Mouse (Mus musculus) CH12.LX (cell line): ENCODE data around the gene Timp3. TPM values are rescaled to one million over a fixed set of nuclear protein-coding genes. Genes with fewer than 3 reads are reported as not detected.

ENCODE experiments used
- DNase-seq: peaks from one replicate; pipeline ENCODE4 v3.0.0-alpha.2; 2013; ENCODE audit errors: extremely low read depth
- H3K27ac ChIP-seq: 2 replicates; pipeline ENCODE4 v1.5.1; 2012; ENCODE audit warnings: low read depth, mild to moderate bottlenecking, control low read depth, moderate library complexity; ENCODE audit not compliant: insufficient read depth
- H3K27me3 ChIP-seq: replicated peaks from 2 replicates; pipeline ENCODE3; 2012; ENCODE audit warnings: inconsistent platforms
- H3K36me3 ChIP-seq, 2 experiments: replicated peaks in 1 of 2; 2 replicates each; pipeline versions ENCODE3 to v1.6.1; 2012; ENCODE audit warnings: inconsistent platforms in 1 of 2, low read length in 1 of 2, mild to moderate bottlenecking in 1 of 2, mixed read lengths in 1 of 2, moderate library complexity in 1 of 2; ENCODE audit not compliant: control insufficient read depth in 1 of 2, insufficient read depth in 1 of 2
- H3K4me1 ChIP-seq, 2 experiments: 2 replicates each; pipeline ENCODE4 v1.6.1; 2012; ENCODE audit warnings: inconsistent platforms in 1 of 2, moderate library complexity in 1 of 2; ENCODE audit not compliant: insufficient read depth in 2 of 2, control insufficient read depth in 1 of 2
- H3K4me2 ChIP-seq: 2 replicates; pipeline ENCODE4 v1.6.1; 2012; ENCODE audit warnings: low read depth, mild to moderate bottlenecking, control low read depth; ENCODE audit not compliant: poor library complexity, insufficient read depth, severe bottlenecking
- H3K4me3 ChIP-seq, 3 experiments: fragments of 150-350 bp in 1 of 3; sonication (generic) in 1 of 3; replicated peaks in 1 of 3; 2 replicates each; pipeline versions ENCODE3 to v1.5.1; 2011 to 2012; ENCODE audit warnings: low read depth in 2 of 3, low read length in 2 of 3, mild to moderate bottlenecking in 2 of 3, moderate library complexity in 2 of 3, control low read depth in 1 of 3, improper control_type of control experiment in 1 of 3, inconsistent platforms in 1 of 3, mixed read lengths in 1 of 3; ENCODE audit not compliant: poor library complexity in 1 of 3
- H3K79me2 ChIP-seq: replicated peaks from 2 replicates; pipeline ENCODE4 v1.6.1; 2012; ENCODE audit warnings: mild to moderate bottlenecking, moderate library complexity; ENCODE audit not compliant: control insufficient read depth, poor library complexity, insufficient read depth, severe bottlenecking; ENCODE audit errors: extremely low read depth
- H3K9ac ChIP-seq: 2 replicates; pipeline ENCODE4 v1.6.1; 2012; ENCODE audit warnings: low read depth, mild to moderate bottlenecking, control low read depth, moderate library complexity; ENCODE audit not compliant: insufficient read depth
- H3K9me3 ChIP-seq: replicated peaks from 2 replicates; pipeline ENCODE3; 2012; ENCODE audit warnings: low read length, inconsistent platforms, mixed read lengths
- E2F4 ChIP-seq: IDR thresholded peaks from 2 replicates; pipeline ENCODE4 v1.6.1; 2011; ENCODE audit warnings: low read depth, low read length, improper control_type of control experiment; ENCODE audit not compliant: insufficient replicate concordance
- EP300 ChIP-seq: IDR thresholded peaks from 2 replicates; pipeline ENCODE4 v1.6.1; 2011; ENCODE audit warnings: low read length, improper control_type of control experiment
- IRF4 ChIP-seq: IDR thresholded peaks from 2 replicates; pipeline ENCODE4 v1.6.1; 2014; ENCODE audit warnings: low read depth, mild to moderate bottlenecking, inconsistent platforms, low read length, improper control_type of control experiment
- JUN ChIP-seq: IDR thresholded peaks from 2 replicates; pipeline ENCODE4 v1.6.1; 2011; ENCODE audit warnings: low read depth, mild to moderate bottlenecking, low read length, improper control_type of control experiment, moderate library complexity; ENCODE audit not compliant: insufficient read depth
- JUND ChIP-seq: conservative IDR thresholded peaks from 2 replicates; pipeline ENCODE4 v1.6.1; 2011; ENCODE audit warnings: low read depth, low read length, improper control_type of control experiment
- MAX ChIP-seq: IDR thresholded peaks from 2 replicates; pipeline ENCODE4 v1.6.1; 2011; ENCODE audit warnings: low read length, improper control_type of control experiment
- MEF2A ChIP-seq: IDR thresholded peaks from 2 replicates; pipeline ENCODE4 v1.6.1; 2014; ENCODE audit warnings: low read depth, mild to moderate bottlenecking, inconsistent platforms, low read length, improper control_type of control experiment, borderline replicate concordance
- MXI1 ChIP-seq: IDR thresholded peaks from 2 replicates; pipeline ENCODE4 v1.6.1; 2011; ENCODE audit warnings: mild to moderate bottlenecking, low read depth, low read length, improper control_type of control experiment
- MYC ChIP-seq: IDR thresholded peaks from 2 replicates; pipeline ENCODE4 v1.6.1; 2011; ENCODE audit warnings: low read depth, mild to moderate bottlenecking, improper control_type of control experiment, low read length
- NELFE ChIP-seq: IDR thresholded peaks from 2 replicates; pipeline ENCODE4 v1.6.1; 2011; ENCODE audit warnings: low read depth, low read length, improper control_type of control experiment
- NRF1 ChIP-seq: IDR thresholded peaks from 2 replicates; pipeline ENCODE4 v1.6.1; 2014; ENCODE audit warnings: low read depth, mild to moderate bottlenecking, inconsistent platforms, low read length, improper control_type of control experiment, moderate library complexity
- POLR2A ChIP-seq: IDR thresholded peaks from 2 replicates; pipeline ENCODE4 v1.6.1; 2011; ENCODE audit warnings: low read depth, mild to moderate bottlenecking, improper control_type of control experiment, low read length
- RCOR1 ChIP-seq: conservative IDR thresholded peaks from 2 replicates; pipeline ENCODE4 v1.6.1; 2012; ENCODE audit warnings: low read depth, mild to moderate bottlenecking, inconsistent platforms, low read length, improper control_type of control experiment
- SIN3A ChIP-seq: IDR thresholded peaks from 2 replicates; pipeline ENCODE4 v1.6.1; 2012; ENCODE audit warnings: low read length, improper control_type of control experiment, inconsistent platforms
- TBP ChIP-seq: conservative IDR thresholded peaks from 2 replicates; pipeline ENCODE4 v1.6.1; 2011; ENCODE audit warnings: low read depth, low read length, improper control_type of control experiment
- TCF12 ChIP-seq: IDR thresholded peaks from 2 replicates; pipeline ENCODE4 v1.6.1; 2014; ENCODE audit warnings: low read depth, mild to moderate bottlenecking, inconsistent platforms, low read length, improper control_type of control experiment
- UBTF ChIP-seq: IDR thresholded peaks from 2 replicates; pipeline ENCODE4 v1.6.1; 2012; ENCODE audit warnings: low read depth, mild to moderate bottlenecking, inconsistent platforms, low read length, improper control_type of control experiment, moderate library complexity
- USF1 ChIP-seq: IDR thresholded peaks from 2 replicates; pipeline ENCODE4 v1.6.1; 2014; ENCODE audit warnings: low read depth, mild to moderate bottlenecking, inconsistent platforms, low read length, improper control_type of control experiment
- ZMIZ1 ChIP-seq: IDR thresholded peaks from 2 replicates; pipeline ENCODE4 v1.6.1; 2012; ENCODE audit warnings: low read depth, mild to moderate bottlenecking, inconsistent platforms, low read length, improper control_type of control experiment
- ZNF384 ChIP-seq: IDR thresholded peaks from 2 replicates; pipeline ENCODE4 v1.6.1; 2012; ENCODE audit warnings: low read depth, low read length, improper control_type of control experiment, inconsistent platforms
- dilution Hi-C: fragments of 300-500 bp; cut with MboI; formaldehyde crosslinking; loops from 2 replicates; pipeline ENCODE4 v1.14.3; 2020; ENCODE audit warnings: low sequenced_read_pairs; ENCODE audit not compliant: extremely low pct_unique_long_range_greater_than_20kb, extremely low pct_ligation_motif_present
- in situ Hi-C: fragments of 300-500 bp; cut with MboI; formaldehyde crosslinking; loops from 3 replicates; pipeline ENCODE4 v1.14.3; 2019; ENCODE audit warnings: low sequenced_read_pairs, low pct_ligation_motif_present, low pct_unique_long_range_greater_than_20kb, mixed read lengths
- polyA plus RNA-seq: library from polyadenylated mRNA; unstranded; fragments of >175 nt; gene quantifications from 2 replicates; pipeline ENCODE4 v1.2.1, GENCODE M21; 2012; ENCODE audit warnings: low read depth; ENCODE audit not compliant: insufficient read length
- total RNA-seq, 2 experiments: library from RNA; depleted of rRNA; stranded (reverse); fragments of 300-350 nt in 1 of 2; fragments of >200 nt in 1 of 2; gene quantifications; 2 replicates each; pipeline ENCODE4 v1.2.3; 2012 to 2014

The Timp3 gene
- total and polyA plus RNA-seq, 3 experiments, result 0.09 to 0.17 TPM; not detected in 1

DNA sequence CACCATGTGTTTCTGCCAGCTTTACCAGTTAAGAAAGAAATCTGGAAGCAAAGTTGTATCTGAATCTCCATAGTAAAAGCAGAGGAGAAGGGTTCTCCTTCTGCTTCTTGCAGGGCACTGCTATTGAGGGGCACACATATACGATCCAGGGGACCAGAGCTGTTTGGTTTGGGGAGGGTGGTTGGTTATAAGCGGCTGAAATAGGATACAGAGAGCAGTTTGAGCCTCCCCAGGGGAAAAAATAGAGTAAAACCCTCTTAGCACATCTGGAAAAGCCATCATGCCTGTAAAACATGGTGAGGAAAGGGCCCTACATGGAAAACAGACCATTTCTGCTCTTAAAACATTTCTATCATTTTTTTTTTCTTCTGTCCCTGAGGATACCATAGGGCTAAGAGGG, 21.7 kb upstream of the Timp3 start:
- dilution Hi-C loops, result no loop called here
- no peak for DNase-seq
- Histone ChIP-seq H3K9ac (no peak overlapping the region), H3K36me3 (peaks cover 0 to 6% of the 10 kb centered on the region in 2 experiments), H3K9me3 (no peaks in the 10 kb centered on the region), H3K79me2 (no peaks in the 10 kb centered on the region)
- in situ Hi-C loops, result no loop called here
- TF ChIP-seq EP300, result no peak
- no peak for TF ChIP-seq MXI1
- TF ChIP-seq, all 38 proteins: peak for 0
- H3K4me1 ChIP-seq, result no peaks in the 10 kb centered on the region
- H3K4me2 ChIP-seq, result no peak overlapping the region
- H3K27ac ChIP-seq, result no peak overlapping the region
- no peaks in the 10 kb centered on the region for H3K27me3 ChIP-seq
- H3K4me3 ChIP-seq, result no peak overlapping the region

GRCm38 (mm10) chr10:86279579-86280168, 20.5 kb upstream of the Timp3 start:
- TF ChIP-seq SIN3A, result no peak
- no peak for TF ChIP-seq NELFE
- TF ChIP-seq RCOR1, result no peak
- TF ChIP-seq MAX, result no peak
- no peak for TF ChIP-seq ZNF384
- TF ChIP-seq TBP, result no peak
- TF ChIP-seq JUND, result no peak
- TF ChIP-seq UBTF, result no peak
- no peak for TF ChIP-seq E2F4
- TF ChIP-seq POLR2A, result no peak
- TF ChIP-seq NRF1, result no peak
- TF ChIP-seq MYC, result no peak
- no peak for TF ChIP-seq JUN
- TF ChIP-seq ZMIZ1, result no peak
- no peak for TF ChIP-seq USF1
- TF ChIP-seq MEF2A, result no peak
- TF ChIP-seq IRF4, result no peak
- no peak for TF ChIP-seq TCF12
- TF ChIP-seq, all 38 proteins: peak for 0
- in situ Hi-C loops, result no loop called here
- Histone ChIP-seq H3K9me3 (no peaks in the 10 kb centered on the region), H3K4me2 (no peak overlapping the region), H3K9ac (no peak overlapping the region), H3K27me3 (no peaks in the 10 kb centered on the region), H3K79me2 (no peaks in the 10 kb centered on the region), H3K4me3 (no peak overlapping the region), H3K36me3 (peaks cover 0 to 8% of the 10 kb centered on the region in 2 experiments), H3K27ac (no peak overlapping the region), H3K4me1 (no peaks in the 10 kb centered on the region)
- no peak for DNase-seq
- dilution Hi-C loops, result no loop called here
